Mouse (Mus musculus) spleen, adult 2 months (tissue): Measurements from ENCODE around the gene Cluap1.

Source experiments
- CTCF ChIP-seq: fragments of 200-500 bp; IDR thresholded peaks from 2 replicates; pipeline ENCODE4 v1.5.1; 2011; ENCODE audit warnings: mild to moderate bottlenecking, inconsistent platforms; ENCODE audit not compliant: insufficient read depth, insufficient read length, insufficient replicate concordance; ENCODE audit errors: extremely low read depth
- POLR2A ChIP-seq: fragments of 200-500 bp; IDR thresholded peaks from 2 replicates; pipeline ENCODE4 v1.6.1; 2011; ENCODE audit warnings: low read depth, low read length, inconsistent platforms

DNA sequence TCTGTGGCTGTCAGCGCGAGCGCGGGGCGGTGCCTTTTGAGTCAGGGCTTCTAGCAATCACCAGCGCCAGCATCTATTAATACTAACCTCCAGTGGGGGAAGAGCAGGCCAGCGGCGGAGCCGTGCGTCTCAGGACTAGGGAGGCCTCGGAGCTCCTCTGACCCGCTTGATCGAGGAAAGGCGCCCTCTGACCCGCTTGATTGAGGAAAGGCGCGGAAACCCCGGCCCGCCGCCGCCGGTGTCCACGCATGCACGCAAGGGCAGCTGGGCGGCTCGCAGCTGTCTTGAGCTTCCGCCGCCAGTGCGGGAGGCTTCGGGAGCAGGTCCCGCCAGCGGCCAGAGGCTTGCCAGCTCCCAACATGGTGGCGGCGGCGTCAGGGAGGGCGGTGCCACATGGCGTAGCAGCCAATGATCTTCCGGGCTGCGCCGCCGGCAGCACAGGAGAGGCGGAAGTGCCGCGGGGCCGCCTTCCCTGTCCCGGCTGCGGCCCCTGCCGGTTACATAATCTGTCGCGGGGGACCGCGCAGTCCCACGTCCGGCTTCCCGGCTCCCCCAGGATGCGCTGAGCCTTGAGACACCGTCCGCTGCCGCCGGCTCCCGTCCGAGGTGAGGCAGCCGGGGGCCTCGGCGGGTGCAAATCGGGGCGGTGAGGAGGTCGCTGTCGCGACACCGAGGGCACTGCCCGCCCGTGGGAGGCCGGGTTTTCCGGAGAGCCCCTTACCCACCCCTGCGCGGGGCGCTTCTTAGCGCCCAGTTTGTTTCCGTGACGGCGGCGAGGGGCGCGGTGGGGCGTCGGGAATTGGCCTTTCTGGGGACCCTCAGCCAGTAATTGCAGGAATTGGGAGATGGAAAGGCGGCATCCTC lies 24.2 kb upstream of the Cluap1 start, which contains the start of the genes Zfp597 and Gm20695:
- TF ChIP-seq CTCF (peak; percentile 28; the same call in 1 of the 2 replicates), POLR2A (peak; percentile 41)
